Mouse (Mus musculus) activated CD4-positive, CD25-positive, alpha-beta regulatory T cell, adult 4 months (primary cell): ENCODE data around the gene Rfxap. TPM values are rescaled to one million over a fixed set of nuclear protein-coding genes. Genes with fewer than 3 reads are reported as not detected.
"Not testable (repeated sequence)": the region's sequence is repeated elsewhere in the genome, so short reads cannot be mapped to it uniquely, and the experiment has no call there.

Experiments used
- ATAC-seq: one replicate; pipeline ENCODE4 v1.8.0; 2017
- polyA plus RNA-seq, 2 experiments: library from polyadenylated mRNA; unstranded; fragments of 100-300 nt; shearing (Covaris generic); gene quantifications; one replicate each; pipeline ENCODE4 v1.2.1; 2017

Gene Rfxap
- polyA plus RNA-seq, 2 experiments from 2014 or later = 3.9 to 6.9 TPM

GRCm38 (mm10) chr3:54766034-54766433, 41.6 kb downstream of the Rfxap start:
- no peak for ATAC-seq

GRCm38 (mm10) chr3:54765521-54765920, 42.1 kb downstream of the Rfxap start:
- not testable (repeated sequence) for ATAC-seq

GRCm38 (mm10) chr3:54764418-54764817, 43.2 kb downstream of the Rfxap start:
- ATAC-seq = no peak

GRCm38 (mm10) chr3:54761258-54761657, 46.3 kb downstream of the Rfxap start:
- no peak for ATAC-seq

- ATAC-seq = no peak
Observed at GRCm38 (mm10) chr3:54760321-54761115, 47.1 kb downstream of the Rfxap start.

- no peak for ATAC-seq
Observed at GRCm38 (mm10) chr3:54759211-54759610, 48.4 kb downstream of the Rfxap start.

- no peak for ATAC-seq
Observed at GRCm38 (mm10) chr3:54757446-54757845, 50.1 kb downstream of the Rfxap start.

GRCm38 (mm10) chr3:54756058-54756457, 51.5 kb downstream of the Rfxap start:
- no peak for ATAC-seq

GRCm38 (mm10) chr3:54755145-54756041, 52.2 kb downstream of the Rfxap start, which contains the start of gene Smad9:
Gene Smad9 (plus strand): TSS chr3:54755582.
- no peak for ATAC-seq

GRCm38 (mm10) chr3:54753411-54753810, 54.2 kb downstream of the Rfxap start:
- ATAC-seq = no peak

Other genes with a start within 250 kb of the Rfxap start
- 100 to 1,000 TPM; 168 to 188 TPM for gene Supt20, start 115.0 kb downstream of the Rfxap start, polyA plus RNA-seq
- gene Gm21958, start 93.4 kb downstream of the Rfxap start, polyA plus RNA-seq = 1 to 10 TPM in 1 of 2 experiments, not detected in 1; 2.0 TPM
- gene Exosc8, start 72.4 kb downstream of the Rfxap start, polyA plus RNA-seq = 100 to 1,000 TPM; 205 to 218 TPM
- 10 to 100 TPM; 76.6 to 88.1 TPM for gene Alg5, start 72.3 kb downstream of the Rfxap start, polyA plus RNA-seq
- gene Smad9, start 52.2 kb downstream of the Rfxap start, polyA plus RNA-seq = not detected
- not detected for gene Sertm1, start 108.1 kb upstream of the Rfxap start, polyA plus RNA-seq
- not detected for gene Ccna1, start 247.7 kb upstream of the Rfxap start, polyA plus RNA-seq